Mouse (Mus musculus): ENCODE data around the gene Tspan14. TPM values are rescaled to one million over a fixed set of nuclear protein-coding genes. Genes with fewer than 3 reads are reported as not detected.

Gene Tspan14
- polyA plus RNA-seq, 1 experiment from 2014 or later: 65.6 TPM

GRCm38 (mm10) chr14:40964214-40964610 lies 2.4 kb downstream of the Tspan14 start:
- H3K27me3 ChIP-seq (ENCODE audit: control insufficient read depth, insufficient read depth, low read length): no peaks in the 10 kb centered on the region
- no peak overlapping the region for H3K9ac ChIP-seq
- no peaks in the 10 kb centered on the region for H3K9me3 ChIP-seq (ENCODE audit: control insufficient read depth, low read length)
- DNase-seq (ENCODE audit: low spot score) (no peak), ATAC-seq (ENCODE audit: low FRiP score) (no peak)
- H3K4me1 ChIP-seq (replicated peaks; ENCODE audit: control insufficient read depth, insufficient read depth, low read length): peaks cover 31% of the 10 kb centered on the region
- no peak overlapping the region for H3K27ac ChIP-seq
- 95% methylated on average over 3 of the region's 3 CpGs for WGBS
- peak overlapping the region; percentile 89 for H3K4me2 ChIP-seq (replicated peaks)
- no peak overlapping the region for H3K4me3 ChIP-seq (replicated peaks; ENCODE audit: low read length)
- no peaks in the 10 kb centered on the region for H3K36me3 ChIP-seq (replicated peaks; ENCODE audit: control insufficient read depth, insufficient read depth)

- Histone ChIP-seq H3K4me2 (replicated peaks) (no peak overlapping the region), H3K9ac (no peak overlapping the region), H3K27ac (no peak overlapping the region), H3K36me3 (replicated peaks; ENCODE audit: control insufficient read depth, insufficient read depth) (no peaks in the 10 kb centered on the region), H3K27me3 (ENCODE audit: control insufficient read depth, insufficient read depth, low read length) (no peaks in the 10 kb centered on the region), H3K9me3 (ENCODE audit: control insufficient read depth, low read length) (no peaks in the 10 kb centered on the region), H3K4me3 (replicated peaks; ENCODE audit: low read length) (no peak overlapping the region), H3K4me1 (replicated peaks; ENCODE audit: control insufficient read depth, insufficient read depth, low read length) (peaks cover 36% of the 10 kb centered on the region)
- 71% methylated on average over 3 of the region's 3 CpGs for WGBS
- DNase-seq (ENCODE audit: low spot score) (no peak), ATAC-seq (ENCODE audit: low FRiP score) (no peak)
Observed at GRCm38 (mm10) chr14:40963501-40964213, 3.0 kb downstream of the Tspan14 start.

DNA sequence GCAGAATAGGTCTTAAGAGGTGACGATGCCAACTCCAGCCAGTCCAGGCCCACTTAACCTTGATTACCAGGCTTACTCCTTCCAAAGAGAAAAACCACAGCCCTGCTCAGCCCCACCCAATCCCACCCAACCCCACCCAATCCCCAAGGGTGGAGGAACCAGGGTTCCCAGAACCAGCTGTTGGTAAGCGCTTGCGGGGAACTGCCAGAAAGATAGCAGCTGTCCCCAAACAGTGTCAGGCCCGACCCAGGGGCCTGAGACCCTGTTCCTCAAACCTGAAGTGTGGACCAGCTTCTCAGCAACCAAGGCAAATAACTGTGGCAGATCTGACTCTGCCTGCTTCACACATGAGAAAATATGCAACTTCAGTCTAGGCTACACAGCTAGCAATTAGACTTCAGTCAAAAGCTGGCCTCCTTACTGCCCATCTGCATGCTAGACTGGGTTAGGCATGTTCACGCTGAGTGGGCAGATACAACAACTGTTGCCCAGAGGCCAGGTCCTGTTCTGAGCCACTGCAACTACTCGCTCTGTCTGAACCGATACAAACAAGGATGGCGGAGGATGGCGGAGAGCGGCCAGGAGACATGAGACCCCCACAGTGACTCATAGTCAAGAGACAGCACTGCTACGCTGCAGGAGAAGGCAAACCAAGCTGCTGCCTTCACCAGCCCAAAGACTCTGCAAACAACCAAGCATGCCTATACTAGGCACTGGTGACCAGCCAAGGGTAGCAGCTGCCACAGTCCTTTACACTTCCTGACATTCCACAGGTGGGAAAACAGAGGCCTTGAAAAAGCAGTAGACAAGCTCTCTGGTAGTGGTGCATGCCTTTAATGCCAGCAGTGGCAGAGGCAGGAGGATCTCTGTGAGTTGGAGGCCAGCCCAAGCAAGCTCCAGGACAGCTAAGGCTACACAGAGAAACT lies 4.0 kb downstream of the Tspan14 start:
- Histone ChIP-seq H3K9ac (no peak overlapping the region), H3K9me3 (ENCODE audit: control insufficient read depth, low read length) (no peaks in the 10 kb centered on the region), H3K36me3 (replicated peaks; ENCODE audit: control insufficient read depth, insufficient read depth) (no peaks in the 10 kb centered on the region), H3K27ac (no peak overlapping the region), H3K27me3 (ENCODE audit: control insufficient read depth, insufficient read depth, low read length) (no peaks in the 10 kb centered on the region), H3K4me2 (replicated peaks) (no peak overlapping the region), H3K4me3 (replicated peaks; ENCODE audit: low read length) (no peak overlapping the region), H3K4me1 (replicated peaks; ENCODE audit: control insufficient read depth, insufficient read depth, low read length) (peaks cover 47% of the 10 kb centered on the region)
- DNase-seq (ENCODE audit: low spot score) (no peak), ATAC-seq (ENCODE audit: low FRiP score) (no peak)
- 62% methylated on average over 11 of the region's 11 CpGs for WGBS

DNA sequence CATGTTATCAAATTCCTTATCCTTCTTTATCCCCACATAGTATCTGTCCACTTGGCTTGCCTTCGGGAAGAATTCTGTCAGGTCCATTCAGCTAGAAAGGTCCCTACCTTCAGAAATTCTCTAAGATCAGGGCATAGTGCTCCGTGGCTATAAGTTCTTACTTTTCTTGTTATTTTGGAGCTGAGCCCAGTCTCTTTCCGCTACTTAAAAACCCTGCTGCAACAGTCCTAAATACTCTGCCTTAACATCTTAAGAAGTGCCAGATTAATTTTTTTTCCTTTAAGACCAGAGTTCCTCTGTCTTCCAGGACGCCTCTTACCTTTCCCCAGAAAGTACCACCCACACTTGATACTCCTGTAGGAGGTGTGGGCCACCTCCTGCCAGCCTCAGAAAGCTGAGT lies 6.4 kb downstream of the Tspan14 start:
- H3K27ac ChIP-seq: peak overlapping the region; percentile 17; the same call in 1 of the 2 replicates
- 65% methylated on average over 4 of the region's 4 CpGs for WGBS
- ATAC-seq (ENCODE audit: low FRiP score): no peak

GRCm38 (mm10) chr14:40959586-40959985 lies 7.0 kb downstream of the Tspan14 start:
- no peak overlapping the region for H3K9ac ChIP-seq
- H3K36me3 ChIP-seq (replicated peaks; ENCODE audit: control insufficient read depth, insufficient read depth): no peaks in the 10 kb centered on the region
- 47% methylated on average over 3 of the region's 3 CpGs for WGBS
- ATAC-seq (ENCODE audit: low FRiP score) (no peak), DNase-seq (ENCODE audit: low spot score) (no peak)
- no peak overlapping the region for H3K4me2 ChIP-seq (replicated peaks)
- no peak overlapping the region for H3K27ac ChIP-seq
- no peak overlapping the region for H3K4me3 ChIP-seq (replicated peaks; ENCODE audit: low read length)
- no peaks in the 10 kb centered on the region for H3K9me3 ChIP-seq (ENCODE audit: control insufficient read depth, low read length)
- H3K4me1 ChIP-seq (replicated peaks; ENCODE audit: control insufficient read depth, insufficient read depth, low read length): peaks cover 64% of the 10 kb centered on the region
- no peaks in the 10 kb centered on the region for H3K27me3 ChIP-seq (ENCODE audit: control insufficient read depth, insufficient read depth, low read length)

More for the DNA sequence above, 6.4 kb downstream of the Tspan14 start:
- H3K4me2 ChIP-seq (replicated peaks): no peak overlapping the region
- no peak overlapping the region for H3K4me3 ChIP-seq (replicated peaks; ENCODE audit: low read length)
- H3K36me3 ChIP-seq (replicated peaks; ENCODE audit: control insufficient read depth, insufficient read depth): no peaks in the 10 kb centered on the region
- DNase-seq (ENCODE audit: low spot score): no peak
- H3K9ac ChIP-seq: no peak overlapping the region
- peaks cover 64% of the 10 kb centered on the region for H3K4me1 ChIP-seq (replicated peaks; ENCODE audit: control insufficient read depth, insufficient read depth, low read length)
- H3K27me3 ChIP-seq (ENCODE audit: control insufficient read depth, insufficient read depth, low read length): no peaks in the 10 kb centered on the region
- H3K9me3 ChIP-seq (ENCODE audit: control insufficient read depth, low read length): no peaks in the 10 kb centered on the region

GRCm38 (mm10) chr14:40958986-40959381 lies 7.6 kb downstream of the Tspan14 start:
- peaks cover 60% of the 10 kb centered on the region for H3K4me1 ChIP-seq (replicated peaks; ENCODE audit: control insufficient read depth, insufficient read depth, low read length)
- H3K27me3 ChIP-seq (ENCODE audit: control insufficient read depth, insufficient read depth, low read length): no peaks in the 10 kb centered on the region
- DNase-seq (ENCODE audit: low spot score) (no peak), ATAC-seq (ENCODE audit: low FRiP score) (no peak)
- no peaks in the 10 kb centered on the region for H3K9me3 ChIP-seq (ENCODE audit: control insufficient read depth, low read length)
- H3K9ac ChIP-seq: no peak overlapping the region
- H3K4me3 ChIP-seq (replicated peaks; ENCODE audit: low read length): no peak overlapping the region
- WGBS: 56% methylated on average over 2 of the region's 2 CpGs
- no peak overlapping the region for H3K4me2 ChIP-seq (replicated peaks)
- no peak overlapping the region for H3K27ac ChIP-seq
- no peaks in the 10 kb centered on the region for H3K36me3 ChIP-seq (replicated peaks; ENCODE audit: control insufficient read depth, insufficient read depth)

DNA sequence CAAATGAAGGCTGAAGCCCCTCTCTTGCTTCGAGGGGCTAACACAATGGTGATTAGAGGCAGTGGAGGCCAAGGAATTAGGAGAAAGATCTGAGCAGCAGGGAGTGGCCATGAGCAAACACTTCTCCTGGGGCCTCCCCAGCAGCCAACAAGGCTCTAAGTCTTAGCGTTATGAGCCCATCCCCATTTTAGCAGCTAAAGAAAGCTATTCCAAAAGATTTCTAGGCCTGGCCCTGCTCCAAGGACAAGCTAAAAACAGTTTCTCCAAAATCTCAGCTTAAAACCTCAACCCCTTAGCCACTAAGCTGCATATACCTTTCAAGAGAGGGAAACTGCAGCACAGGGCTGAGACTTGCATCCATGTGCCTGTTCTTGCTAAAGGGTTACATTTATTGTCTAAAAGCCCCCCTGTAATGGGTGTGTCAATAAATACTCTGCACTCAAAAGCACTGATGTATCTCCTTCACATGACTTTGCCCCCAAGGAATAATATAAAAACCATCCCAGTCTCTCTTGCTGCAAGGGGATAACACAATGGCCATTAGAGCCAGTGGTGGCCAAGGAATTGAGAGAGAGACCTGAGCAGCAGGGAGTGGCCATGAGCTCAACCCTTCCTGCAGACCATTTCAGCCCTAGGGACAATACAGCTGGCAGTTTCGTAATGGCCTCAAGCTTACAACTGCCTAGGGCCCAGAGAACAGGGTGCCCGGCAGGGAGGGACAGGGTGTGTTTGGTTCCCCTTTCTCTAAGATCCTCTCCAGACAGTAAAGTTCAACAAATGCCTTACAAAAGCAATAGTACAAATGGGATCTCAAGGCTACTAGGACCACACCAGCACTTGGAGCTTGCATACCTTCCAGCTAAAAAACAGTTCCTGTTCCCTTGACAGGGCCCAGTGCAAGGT lies 8.3 kb downstream of the Tspan14 start:
- no peaks in the 10 kb centered on the region for H3K27me3 ChIP-seq (ENCODE audit: control insufficient read depth, insufficient read depth, low read length)
- H3K4me2 ChIP-seq (replicated peaks): no peak overlapping the region
- no peaks in the 10 kb centered on the region for H3K36me3 ChIP-seq (replicated peaks; ENCODE audit: control insufficient read depth, insufficient read depth)
- WGBS: 26% methylated on average over 4 of the region's 4 CpGs
- no peak overlapping the region for H3K9ac ChIP-seq
- no peak overlapping the region for H3K4me3 ChIP-seq (replicated peaks; ENCODE audit: low read length)
- DNase-seq (ENCODE audit: low spot score) (no peak), ATAC-seq (ENCODE audit: low FRiP score) (no peak)
- no peaks in the 10 kb centered on the region for H3K9me3 ChIP-seq (ENCODE audit: control insufficient read depth, low read length)
- peaks cover 60% of the 10 kb centered on the region for H3K4me1 ChIP-seq (replicated peaks; ENCODE audit: control insufficient read depth, insufficient read depth, low read length)
- H3K27ac ChIP-seq: peak overlapping the region; percentile 33

- WGBS: 39% methylated on average over 3 of the region's 3 CpGs
- H3K9ac ChIP-seq: no peak overlapping the region
- no peaks in the 10 kb centered on the region for H3K9me3 ChIP-seq (ENCODE audit: control insufficient read depth, low read length)
- no peak overlapping the region for H3K4me2 ChIP-seq (replicated peaks)
- no peaks in the 10 kb centered on the region for H3K36me3 ChIP-seq (replicated peaks; ENCODE audit: control insufficient read depth, insufficient read depth)
- DNase-seq (ENCODE audit: low spot score) (no peak), ATAC-seq (ENCODE audit: low FRiP score) (no peak)
- peaks cover 56% of the 10 kb centered on the region for H3K4me1 ChIP-seq (replicated peaks; ENCODE audit: control insufficient read depth, insufficient read depth, low read length)
- no peaks in the 10 kb centered on the region for H3K27me3 ChIP-seq (ENCODE audit: control insufficient read depth, insufficient read depth, low read length)
- peak overlapping the region; percentile 33; the same call in 1 of the 2 replicates for H3K27ac ChIP-seq
- H3K4me3 ChIP-seq (replicated peaks; ENCODE audit: low read length): no peak overlapping the region
Observed at GRCm38 (mm10) chr14:40957607-40958006, 9.0 kb downstream of the Tspan14 start.

Data from hindbrain, embryonic 14.5 days (tissue).